Mouse (Mus musculus) stomach, embryonic 14.5 days (tissue): ENCODE results near the gene Clec10a. TPM values are rescaled to one million over a fixed set of nuclear protein-coding genes. Genes with fewer than 3 reads are reported as not detected.

Source experiments
- ATAC-seq: fragments of 200-750 bp; cut with Nextera tagmentation; 2 replicates; pipeline ENCODE4 v1.8.0; 2017; ENCODE audit warnings: low read depth, moderate TSS enrichment; ENCODE audit not compliant: insufficient number of reproducible peaks, insufficient read depth, low FRiP score
- H3K27ac ChIP-seq: fragments of 300-500 bp; sonication (generic); 2 replicates; pipeline ENCODE4 v1.5.1; 2014; ENCODE audit warnings: mild to moderate bottlenecking, low read length, moderate library complexity, mixed read lengths
- H3K27me3 ChIP-seq: fragments of 300-500 bp; sonication (generic); 2 replicates; pipeline ENCODE4 v1.6.1; 2014; ENCODE audit warnings: low read length, control low read depth, mixed read lengths; ENCODE audit not compliant: control insufficient read depth, insufficient read depth
- H3K36me3 ChIP-seq: fragments of 300-500 bp; sonication (generic); 2 replicates; pipeline ENCODE4 v1.6.1; 2014; ENCODE audit warnings: mild to moderate bottlenecking, control low read depth, low read length, moderate library complexity, mixed read lengths; ENCODE audit not compliant: control insufficient read depth, insufficient read depth
- H3K4me1 ChIP-seq: fragments of 300-500 bp; sonication (generic); 2 replicates; pipeline ENCODE4 v1.6.1; 2014; ENCODE audit warnings: low read length, control low read depth, mixed read lengths; ENCODE audit not compliant: control insufficient read depth, insufficient read depth
- H3K4me2 ChIP-seq: fragments of 300-500 bp; sonication (generic); replicated peaks from 2 replicates; pipeline ENCODE4 v1.6.1; 2014; ENCODE audit warnings: low read depth, low read length, control low read depth
- H3K4me3 ChIP-seq: fragments of 300-500 bp; sonication (generic); 2 replicates; pipeline ENCODE4 v1.5.1; 2014; ENCODE audit warnings: low read depth, low read length, control low read depth
- H3K9ac ChIP-seq: fragments of 300-500 bp; sonication (generic); replicated peaks from 2 replicates; pipeline ENCODE4 v1.6.1; 2014; ENCODE audit warnings: low read depth, mild to moderate bottlenecking, control low read depth, low read length, moderate library complexity, mixed read lengths
- H3K9me3 ChIP-seq: fragments of 300-500 bp; sonication (generic); 2 replicates; pipeline ENCODE4 v1.6.1; 2016; ENCODE audit warnings: low read depth, low read length, control low read depth; ENCODE audit not compliant: control insufficient read depth
- WGBS: fragments of 180-500 bp; shearing (Covaris S2); extraction: QIAGEN DNeasy Blood & Tissue Kit; methylation state at CpG from one replicate; pipeline ENCODE4 v1.1.7; 2014; 5-methylcytosine and 5-hydroxymethylcytosine counted together
- polyA plus RNA-seq: library from polyadenylated mRNA; unstranded; fragments of >200 nt; fragmentation: Nextera tagmentation; extraction: Ambion mirVana; gene quantifications from 2 replicates; pipeline ENCODE4 v1.2.1, GENCODE M21; 2014

The Clec10a gene
- polyA plus RNA-seq, 1 experiment from 2014 or later: 0.98 TPM

DNA sequence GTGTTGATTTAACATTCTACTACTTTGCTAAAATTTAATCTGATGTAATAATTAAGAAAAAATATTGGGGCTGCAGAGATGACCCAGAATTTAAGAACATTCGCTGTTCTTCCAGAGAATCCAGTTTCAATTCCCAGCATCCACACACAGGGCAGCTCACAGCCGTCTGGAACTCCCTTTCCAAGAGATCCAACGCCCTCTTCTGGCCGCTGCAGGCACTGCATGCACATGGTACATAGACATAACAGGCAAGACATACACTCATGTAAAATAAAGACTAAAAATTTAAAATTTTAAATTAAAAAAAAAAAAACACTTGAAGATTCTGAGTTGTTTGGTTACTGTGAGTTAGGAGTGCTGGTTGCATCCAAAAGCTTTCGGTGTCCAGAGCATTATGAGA is 16.3 kb downstream of the Clec10a start:
- no peaks in the 10 kb centered on the region for H3K4me1 ChIP-seq
- H3K9me3 ChIP-seq: no peaks in the 10 kb centered on the region
- H3K36me3 ChIP-seq: no peaks in the 10 kb centered on the region
- no peaks in the 10 kb centered on the region for H3K27me3 ChIP-seq
- no peak overlapping the region for H3K27ac ChIP-seq
- H3K4me2 ChIP-seq: no peak overlapping the region
- no peak overlapping the region for H3K9ac ChIP-seq
- H3K4me3 ChIP-seq: no peak overlapping the region
- WGBS: 57% methylated on average over 5 of the region's 5 CpGs
- no peak for ATAC-seq

DNA sequence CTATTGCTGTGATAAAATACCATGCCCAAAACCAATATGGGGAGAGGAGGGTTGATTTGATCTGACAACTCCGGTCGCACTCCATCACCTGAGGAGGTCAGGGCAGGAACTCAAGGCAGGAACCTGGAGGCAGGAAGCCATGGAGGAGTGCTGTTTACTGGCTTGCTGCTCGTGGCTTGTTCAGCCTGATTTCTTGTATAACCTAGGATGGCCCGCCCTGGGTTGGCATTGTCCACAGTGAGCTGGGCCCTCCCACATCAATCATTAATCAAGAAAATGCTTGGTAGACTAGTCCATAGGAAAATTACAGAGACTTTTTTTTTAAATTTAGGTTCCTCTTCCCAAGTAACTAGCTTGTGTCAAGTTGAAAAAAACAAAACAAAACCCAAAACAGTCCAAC is 18.5 kb downstream of the Clec10a start:
- no peak overlapping the region for H3K4me3 ChIP-seq
- H3K36me3 ChIP-seq: no peaks in the 10 kb centered on the region
- no peak overlapping the region for H3K9ac ChIP-seq
- no peaks in the 10 kb centered on the region for H3K27me3 ChIP-seq
- ATAC-seq: no peak
- no peak overlapping the region for H3K4me2 ChIP-seq
- no peak overlapping the region for H3K27ac ChIP-seq
- no peaks in the 10 kb centered on the region for H3K4me1 ChIP-seq
- H3K9me3 ChIP-seq: no peaks in the 10 kb centered on the region
- 78% methylated on average over 4 of the region's 4 CpGs for WGBS

GRCm38 (mm10) chr11:70177647-70178046 is 21.6 kb downstream of the Clec10a start:
- Histone ChIP-seq H3K4me1 (no peaks in the 10 kb centered on the region), H3K36me3 (no peaks in the 10 kb centered on the region), H3K9me3 (no peaks in the 10 kb centered on the region), H3K4me2 (no peak overlapping the region), H3K4me3 (no peak overlapping the region), H3K27me3 (no peaks in the 10 kb centered on the region), H3K27ac (no peak overlapping the region), H3K9ac (no peak overlapping the region)
- 73% methylated on average over 8 of the region's 8 CpGs for WGBS
- ATAC-seq: no peak

GRCm38 (mm10) chr11:70178311-70178710 is 22.3 kb downstream of the Clec10a start:
- no peak overlapping the region for H3K4me3 ChIP-seq
- H3K27me3 ChIP-seq: no peaks in the 10 kb centered on the region
- H3K9me3 ChIP-seq: no peaks in the 10 kb centered on the region
- ATAC-seq: no peak
- H3K4me1 ChIP-seq: no peaks in the 10 kb centered on the region
- 82% methylated on average over 11 of the region's 11 CpGs for WGBS
- no peak overlapping the region for H3K27ac ChIP-seq
- H3K36me3 ChIP-seq: no peaks in the 10 kb centered on the region
- no peak overlapping the region for H3K9ac ChIP-seq
- H3K4me2 ChIP-seq: no peak overlapping the region

- Histone ChIP-seq H3K4me2 (no peak overlapping the region), H3K4me1 (no peaks in the 10 kb centered on the region), H3K4me3 (no peak overlapping the region), H3K36me3 (no peaks in the 10 kb centered on the region), H3K27me3 (no peaks in the 10 kb centered on the region), H3K9ac (no peak overlapping the region), H3K27ac (no peak overlapping the region), H3K9me3 (no peaks in the 10 kb centered on the region)
- no peak for ATAC-seq
- 73% methylated on average over 11 of the region's 11 CpGs for WGBS
Observed at GRCm38 (mm10) chr11:70178756-70179155, 22.8 kb downstream of the Clec10a start.

- H3K9ac ChIP-seq: no peak overlapping the region
- no peaks in the 10 kb centered on the region for H3K9me3 ChIP-seq
- ATAC-seq: no peak
- no peak overlapping the region for H3K4me3 ChIP-seq
- H3K4me2 ChIP-seq: no peak overlapping the region
- 35% methylated on average over 14 of the region's 14 CpGs for WGBS
- no peaks in the 10 kb centered on the region for H3K4me1 ChIP-seq
- H3K27me3 ChIP-seq: no peaks in the 10 kb centered on the region
- no peak overlapping the region for H3K27ac ChIP-seq
- no peaks in the 10 kb centered on the region for H3K36me3 ChIP-seq
Observed at GRCm38 (mm10) chr11:70179401-70179800, 23.4 kb downstream of the Clec10a start.

DNA sequence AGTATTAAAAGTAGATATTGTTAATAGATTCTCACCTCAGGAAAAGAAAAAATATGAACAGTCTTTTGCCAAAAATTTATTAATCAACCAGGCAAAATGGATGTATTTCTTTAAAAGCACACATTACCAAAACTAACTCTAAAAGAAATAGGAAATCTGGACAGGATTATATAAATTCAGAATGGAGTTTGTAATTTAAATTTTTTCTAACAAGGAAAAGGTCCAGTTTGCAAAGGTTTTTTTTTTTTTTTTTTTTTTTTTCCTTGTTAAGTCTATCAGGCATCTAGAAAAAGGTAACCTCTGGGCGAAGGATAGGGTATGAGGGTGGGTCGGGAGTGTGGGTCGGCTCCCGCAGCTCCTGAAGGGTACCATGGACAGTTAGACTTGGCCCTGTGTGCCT is 24.5 kb downstream of the Clec10a start:
- Histone ChIP-seq H3K9ac (no peak overlapping the region), H3K27ac (no peak overlapping the region), H3K36me3 (no peaks in the 10 kb centered on the region), H3K27me3 (no peaks in the 10 kb centered on the region), H3K9me3 (no peaks in the 10 kb centered on the region), H3K4me3 (no peak overlapping the region), H3K4me1 (no peaks in the 10 kb centered on the region), H3K4me2 (no peak overlapping the region)
- 91% methylated on average over 4 of the region's 4 CpGs for WGBS
- no peak for ATAC-seq

GRCm38 (mm10) chr11:70185120-70185519 is 29.1 kb downstream of the Clec10a start:
- H3K27me3 ChIP-seq: no peaks in the 10 kb centered on the region
- no peak overlapping the region for H3K9ac ChIP-seq
- no peak overlapping the region for H3K4me2 ChIP-seq
- H3K9me3 ChIP-seq: no peaks in the 10 kb centered on the region
- ATAC-seq: no peak
- H3K27ac ChIP-seq: no peak overlapping the region
- 60% methylated on average over 7 of the region's 7 CpGs for WGBS
- H3K4me3 ChIP-seq: no peak overlapping the region
- no peaks in the 10 kb centered on the region for H3K4me1 ChIP-seq
- no peaks in the 10 kb centered on the region for H3K36me3 ChIP-seq

GRCm38 (mm10) chr11:70189319-70190134 is 33.5 kb downstream of the Clec10a start:
- no peak overlapping the region for H3K4me3 ChIP-seq
- 81% methylated on average over 28 of the region's 28 CpGs for WGBS
- H3K27me3 ChIP-seq: no peaks in the 10 kb centered on the region
- no peaks in the 10 kb centered on the region for H3K36me3 ChIP-seq
- H3K4me1 ChIP-seq: peaks cover 9% of the 10 kb centered on the region
- H3K9me3 ChIP-seq: no peaks in the 10 kb centered on the region
- ATAC-seq: no peak
- no peak overlapping the region for H3K27ac ChIP-seq
- no peak overlapping the region for H3K9ac ChIP-seq
- no peak overlapping the region for H3K4me2 ChIP-seq
